ENCODE assay signal across 8 mouse cellular contexts in genomic region chr14:21830876-21831767, GRCm38 (mm10). TPM values are rescaled to one million over a fixed set of nuclear protein-coding genes. Genes with fewer than 3 reads are reported as not detected.
DNase-seq lines count a peak whose midpoint lies in the region; ATAC-seq and TF ChIP-seq lines count a peak whose summit lies in the region.

No protein-coding gene starts in this region.

- under 1% methylated on average over 72 of the region's 73 CpGs for WGBS in hindbrain, embryonic 10.5 days
- under 1% methylated on average over 73 of the region's 73 CpGs for WGBS in lung, embryonic 16.5 days
- WGBS in thymus, adult 2 months: under 1% methylated on average over 73 of the region's 73 CpGs

- no peaks in the 10 kb centered on the region for H3K9me3 ChIP-seq in hindbrain, embryonic 10.5 days
- no peaks in the 10 kb centered on the region for H3K9me3 ChIP-seq in lung, embryonic 16.5 days (ENCODE audit: control insufficient read depth, low read length)

- peaks cover 34% of the 10 kb centered on the region for H3K36me3 ChIP-seq in hindbrain, embryonic 10.5 days
- H3K36me3 ChIP-seq in lung, embryonic 16.5 days (ENCODE audit: control insufficient read depth, insufficient read depth, low read length): peaks cover 10% of the 10 kb centered on the region
- peaks cover 11% of the 10 kb centered on the region for H3K36me3 ChIP-seq in thymus, adult 2 months (ENCODE audit: control insufficient read depth, insufficient read depth, low read length)

- H3K9ac ChIP-seq in lung, embryonic 16.5 days (ENCODE audit: low read length): peak overlapping the region; percentile 97

- peak overlapping the region; percentile 100 for H3K27ac ChIP-seq in hindbrain, embryonic 10.5 days
- H3K27ac ChIP-seq in lung, embryonic 16.5 days (ENCODE audit: low read length): peak overlapping the region; percentile 98
- peak overlapping the region; percentile 78 for H3K27ac ChIP-seq in thymus, adult 2 months (ENCODE audit: control insufficient read depth, insufficient read depth, low read length)

- peaks cover 35% of the 10 kb centered on the region for H3K4me1 ChIP-seq in hindbrain, embryonic 10.5 days (replicated peaks)
- peaks cover 21% of the 10 kb centered on the region for H3K4me1 ChIP-seq in lung, embryonic 16.5 days (replicated peaks; ENCODE audit: control insufficient read depth, insufficient read depth, low read length)
- peaks cover 9% of the 10 kb centered on the region for H3K4me1 ChIP-seq in thymus, adult 2 months (replicated peaks; ENCODE audit: control insufficient read depth, insufficient read depth, low read length)

- DNase-seq in Muller cell, postnatal 12 days (ENCODE audit: inconsistent ontology term): peak; percentile 98
- peak; percentile 97 for DNase-seq in cerebellum, adult 9-10 months
- DNase-seq in hindbrain, embryonic 10.5 days (ENCODE audit: low spot score): peak; percentile 95
- DNase-seq in layer of hippocampus, adult 9-11 months: peak; percentile 96
- peak; percentile 93 for DNase-seq in ovary, adult 18-20 months (ENCODE audit: low spot score)
- peak; percentile 97 for DNase-seq in thymus, adult 2 months

- peak; percentile 47; the same call in 1 of the 2 replicates for TF ChIP-seq CTCF in thymus, adult 2 months (IDR thresholded peaks at IDR 0.05; ENCODE audit: borderline replicate concordance, control insufficient read depth, extremely low read depth, insufficient read depth, low read length, poor library complexity)

- H3K4me2 ChIP-seq in lung, embryonic 16.5 days (ENCODE audit: low read depth, low read length): peak overlapping the region; percentile 77

- peak; percentile 75 for TF ChIP-seq POLR2A in thymus, adult 2 months (IDR thresholded peaks at IDR 0.05; ENCODE audit: control insufficient read depth, extremely low read depth, insufficient read depth, low read length, poor library complexity)

- H3K4me3 ChIP-seq in hindbrain, embryonic 10.5 days: peak overlapping the region; percentile 94
- H3K4me3 ChIP-seq in lung, embryonic 16.5 days (ENCODE audit: low read length): peak overlapping the region; percentile 99
- H3K4me3 ChIP-seq in thymus, adult 2 months (ENCODE audit: control insufficient read depth, insufficient read depth, low read length): peak overlapping the region; percentile 76

- no peaks in the 10 kb centered on the region for H3K27me3 ChIP-seq in hindbrain, embryonic 10.5 days (ENCODE audit: insufficient read depth, poor library complexity, severe bottlenecking)
- H3K27me3 ChIP-seq in lung, embryonic 16.5 days (ENCODE audit: control insufficient read depth, insufficient read depth, low read depth, low read length): no peaks in the 10 kb centered on the region
- no peaks in the 10 kb centered on the region for H3K27me3 ChIP-seq in thymus, adult 2 months (ENCODE audit: control insufficient read depth, insufficient read depth, low read length)

- ATAC-seq in frontal cortex, adult (ENCODE audit: low TSS enrichment): peak; percentile 93
- ATAC-seq in lung, embryonic 16.5 days (ENCODE audit: low read depth): peak; percentile 99

RNA-seq across cellular contexts. Expression of gene Vdac2, which starts 6.1 kb away (rescaled TPM):
- 293 and 296 TPM in 2 replicates for polyA plus RNA-seq in hindbrain, embryonic 10.5 days (2016; fragmentation: Nextera tagmentation; extraction: Ambion mirVana)
- 253 and 264 TPM in 2 replicates for polyA plus RNA-seq in lung, embryonic 16.5 days (2015; fragmentation: Nextera tagmentation; extraction: Ambion mirVana)
- polyA plus RNA-seq in thymus, adult 2 months (2012; rRNA removed): 109 and 118 TPM in 2 replicates

RNA-seq across cellular contexts. Expression of gene Comtd1, which starts 17.7 kb away (rescaled TPM):
- 15.7 and 16.8 TPM in 2 replicates for polyA plus RNA-seq in hindbrain, embryonic 10.5 days (2016; fragmentation: Nextera tagmentation; extraction: Ambion mirVana)
- 13.2 and 17.5 TPM in 2 replicates for polyA plus RNA-seq in lung, embryonic 16.5 days (2015; fragmentation: Nextera tagmentation; extraction: Ambion mirVana)
- polyA plus RNA-seq in thymus, adult 2 months (2012; rRNA removed): 18.3 and 19.9 TPM in 2 replicates

Comparison
In these comparisons a context has a peak if more than half of its experiments do, and no peak if none do; other contexts are left out.
1. Peak in every context shown above with its lines: DNase-seq, ATAC-seq, H3K4me3 ChIP-seq and H3K27ac ChIP-seq.